Mouse (Mus musculus): ENCODE data around the gene Rasal3.

- no peak for TF ChIP-seq POLR2A (IDR thresholded peaks at IDR 0.05; ENCODE audit: extremely low read depth, insufficient read depth, low read length)
- TF ChIP-seq CTCF (IDR thresholded peaks at IDR 0.05; ENCODE audit: low read depth, low read length) = no peak
These were observed at the start of gene Rasal3 for GRCm38 (mm10) chr17:32403417-32403816.

All from liver, adult 2 months (tissue).